Mouse (Mus musculus) midbrain, embryonic 12.5 days (tissue): ENCODE measurements around the gene Slc39a9. TPM values are rescaled to one million over a fixed set of nuclear protein-coding genes. Genes with fewer than 3 reads are reported as not detected.

Experiments used
- ATAC-seq: fragments of 200-750 bp; cut with Nextera tagmentation; 2 replicates; pipeline ENCODE4 v1.8.0; 2017; ENCODE audit warnings: low read depth, moderate TSS enrichment, moderate library complexity; ENCODE audit not compliant: low FRiP score
- H3K27ac ChIP-seq: fragments of 300-500 bp; sonication (generic); replicated peaks from 2 replicates; pipeline ENCODE4 v1.5.1; 2016; ENCODE audit warnings: mild to moderate bottlenecking
- H3K27me3 ChIP-seq: fragments of 300-500 bp; sonication (generic); 2 replicates; pipeline ENCODE4 v1.6.1; 2016; ENCODE audit warnings: mild to moderate bottlenecking
- H3K36me3 ChIP-seq: fragments of 300-500 bp; sonication (generic); 2 replicates; pipeline ENCODE4 v1.6.1; 2016
- H3K4me1 ChIP-seq: fragments of 300-500 bp; sonication (generic); 2 replicates; pipeline ENCODE4 v1.6.1; 2016
- H3K4me2 ChIP-seq: fragments of 300-500 bp; sonication (generic); replicated peaks from 2 replicates; pipeline ENCODE4 v1.6.1; 2016; ENCODE audit warnings: mild to moderate bottlenecking, moderate library complexity
- H3K4me3 ChIP-seq: fragments of 300-500 bp; sonication (generic); 2 replicates; pipeline ENCODE4 v1.5.1; 2016; ENCODE audit warnings: mild to moderate bottlenecking
- H3K9ac ChIP-seq: fragments of 300-500 bp; sonication (generic); replicated peaks from 2 replicates; pipeline ENCODE4 v1.6.1; 2016; ENCODE audit warnings: mild to moderate bottlenecking, moderate library complexity
- H3K9me3 ChIP-seq: fragments of 300-500 bp; sonication (generic); 2 replicates; pipeline ENCODE4 v1.6.1; 2016; ENCODE audit warnings: mild to moderate bottlenecking
- whole genome bisulfite sequencing: fragments of 180-500 bp; shearing (Covaris S2); methylation state at CpG from one replicate; pipeline ENCODE4 v1.1.7; 2016; 5-methylcytosine and 5-hydroxymethylcytosine counted together
- polyA plus RNA-seq: library from polyadenylated mRNA; unstranded; fragments of >200 nt; fragmentation: Nextera tagmentation; extraction: Ambion mirVana; gene quantifications from 2 replicates; pipeline ENCODE4 v1.2.1, GENCODE M21; 2016

Slc39a9 gene
- polyA plus RNA-seq = 31.6 and 32.0 TPM in 2 replicates

GRCm38 (mm10) chr12:80643693-80644505 is at the start of gene Slc39a9, which contains the start of gene Erh:
TSS of gene Slc39a9 (plus strand) at chr12:80643883.
TSS of gene Erh (minus strand) at chr12:80644341.
- peak within 1 kb of the TSS; percentile 96 for H3K4me2 ChIP-seq
- no peaks in the 10 kb centered on the region for H3K27me3 ChIP-seq
- H3K9me3 ChIP-seq = no peaks in the 10 kb centered on the region
- H3K36me3 ChIP-seq = peaks cover 30% of the 10 kb centered on the region
- under 1% methylated on average over 50 of the region's 50 CpGs for WGBS
- ATAC-seq = peak; percentile 97
- peak within 1 kb of the TSS; percentile 91 for H3K27ac ChIP-seq
- H3K9ac ChIP-seq = peak within 1 kb of the TSS; percentile 97
- H3K4me3 ChIP-seq = peak within 1 kb of the TSS; percentile 97
- H3K4me1 ChIP-seq = peaks cover 35% of the 10 kb centered on the region

DNA sequence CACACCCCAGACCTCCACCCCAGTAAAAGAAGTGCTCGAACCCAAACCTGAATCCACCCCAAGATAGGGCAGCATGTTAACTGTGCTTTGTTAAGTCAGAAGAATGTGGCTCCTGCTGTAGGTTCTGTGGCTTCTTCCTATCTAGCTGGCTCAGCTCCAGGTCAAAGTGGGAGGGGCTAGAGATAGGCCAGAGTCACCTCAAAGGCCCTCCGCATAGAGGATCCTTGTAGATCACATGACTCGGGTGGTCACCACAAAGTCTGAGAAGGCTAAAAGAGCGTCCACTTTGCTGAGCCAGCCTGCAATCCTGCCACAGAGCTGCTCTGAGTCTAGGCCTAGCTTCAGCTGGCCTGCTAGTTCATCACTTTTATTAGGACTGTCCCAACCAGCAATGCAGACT is 49.5 kb upstream of the Slc39a9 start:
- H3K9me3 ChIP-seq = no peaks in the 10 kb centered on the region
- no peaks in the 10 kb centered on the region for H3K27me3 ChIP-seq
- 87% methylated on average over 4 of the region's 4 CpGs for WGBS
- no peak overlapping the region for H3K4me3 ChIP-seq
- H3K4me1 ChIP-seq = 0 out of 2 replicates have a peak, but pooled peaks cover 2% of the 10 kb centered on the region
- no peak overlapping the region for H3K9ac ChIP-seq
- no peak for ATAC-seq
- no peak overlapping the region for H3K4me2 ChIP-seq
- peaks cover 52% of the 10 kb centered on the region for H3K36me3 ChIP-seq
- no peak overlapping the region for H3K27ac ChIP-seq

- WGBS = 94% methylated on average over 4 of the region's 4 CpGs
- no peak overlapping the region for H3K27ac ChIP-seq
- no peak overlapping the region for H3K4me2 ChIP-seq
- H3K36me3 ChIP-seq = peaks cover 53% of the 10 kb centered on the region
- H3K27me3 ChIP-seq = no peaks in the 10 kb centered on the region
- H3K9me3 ChIP-seq = no peaks in the 10 kb centered on the region
- no peak overlapping the region for H3K4me3 ChIP-seq
- no peak for ATAC-seq
- 0 out of 2 replicates have a peak, but pooled peaks cover 2% of the 10 kb centered on the region for H3K4me1 ChIP-seq
- no peak overlapping the region for H3K9ac ChIP-seq
Measured at GRCm38 (mm10) chr12:80594781-80595180, 48.9 kb upstream of the Slc39a9 start.

DNA sequence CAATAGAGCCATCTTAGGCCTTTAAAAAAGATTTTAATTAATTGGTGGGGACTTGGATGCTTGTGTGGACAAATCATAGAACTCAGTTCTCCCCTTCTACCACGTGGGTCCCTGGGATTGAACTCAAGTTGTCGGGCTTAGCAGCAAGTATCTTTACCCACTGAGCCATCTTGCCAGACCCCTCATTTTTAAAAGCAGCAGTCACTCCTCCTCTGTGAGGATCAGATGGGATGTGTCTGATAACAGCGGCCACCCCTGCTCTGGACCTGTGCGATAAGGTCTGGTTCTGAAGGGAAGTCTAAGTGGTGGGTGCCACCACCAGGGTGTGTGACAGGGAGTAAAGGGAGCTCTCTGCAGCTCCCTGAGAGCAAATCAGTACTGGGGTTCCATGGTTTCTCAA is 48.1 kb upstream of the Slc39a9 start:
- no peak for ATAC-seq
- H3K4me3 ChIP-seq = no peak overlapping the region
- no peaks in the 10 kb centered on the region for H3K9me3 ChIP-seq
- 97% methylated on average over 4 of the region's 4 CpGs for WGBS
- no peak overlapping the region for H3K9ac ChIP-seq
- 0 out of 2 replicates have a peak, but pooled peaks cover 2% of the 10 kb centered on the region for H3K4me1 ChIP-seq
- no peaks in the 10 kb centered on the region for H3K27me3 ChIP-seq
- peaks cover 51% of the 10 kb centered on the region for H3K36me3 ChIP-seq
- H3K4me2 ChIP-seq = no peak overlapping the region
- no peak overlapping the region for H3K27ac ChIP-seq

DNA sequence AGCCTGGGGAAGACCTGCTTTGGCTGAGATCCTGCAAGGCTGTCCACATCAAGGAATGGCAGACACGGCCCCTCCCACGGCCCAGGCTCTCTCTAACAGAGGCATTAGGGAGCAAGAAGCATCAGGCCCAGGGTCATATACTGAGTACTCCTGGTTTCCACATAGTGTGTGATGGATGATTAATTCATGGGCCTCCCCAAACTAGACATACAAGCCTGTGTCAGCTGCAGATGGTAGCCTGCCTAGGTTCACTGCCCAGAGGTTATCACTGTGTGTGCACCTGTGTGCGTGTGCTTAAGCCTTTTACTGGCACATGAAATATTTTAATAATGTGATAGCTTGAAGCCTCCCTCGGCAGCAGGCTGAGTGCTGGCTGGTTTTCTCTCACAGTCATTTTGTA is 47.7 kb upstream of the Slc39a9 start:
- Histone ChIP-seq H3K9ac (no peak overlapping the region), H3K36me3 (peaks cover 48% of the 10 kb centered on the region), H3K9me3 (no peaks in the 10 kb centered on the region), H3K4me3 (no peak overlapping the region), H3K4me2 (no peak overlapping the region), H3K27ac (no peak overlapping the region), H3K27me3 (no peaks in the 10 kb centered on the region), H3K4me1 (0 out of 2 replicates have a peak, but pooled peaks cover 2% of the 10 kb centered on the region)
- ATAC-seq = no peak
- 94% methylated on average over 4 of the region's 4 CpGs for WGBS

DNA sequence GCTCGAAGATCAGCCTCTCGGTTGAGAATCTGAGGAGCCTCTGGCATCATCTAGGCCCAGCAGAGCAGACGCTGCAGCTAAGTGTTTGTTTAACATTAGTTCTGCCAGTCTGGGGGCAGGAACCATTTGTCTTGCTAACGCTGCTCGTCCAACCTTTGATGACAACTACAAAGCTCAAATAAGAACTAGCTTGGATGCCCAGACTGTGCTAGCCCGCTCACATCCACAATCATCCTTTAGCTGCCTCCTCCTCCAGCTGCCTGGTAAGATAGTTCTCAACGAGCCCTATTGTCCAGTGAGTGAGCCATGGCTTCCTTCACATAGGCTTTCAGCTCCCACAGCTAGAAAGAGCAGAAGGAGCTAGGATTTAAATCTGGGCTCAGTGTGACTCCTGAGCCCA is 45.4 kb upstream of the Slc39a9 start:
- H3K9ac ChIP-seq = no peak overlapping the region
- H3K4me2 ChIP-seq = no peak overlapping the region
- 39% methylated on average over 7 of the region's 7 CpGs for WGBS
- H3K27me3 ChIP-seq = no peaks in the 10 kb centered on the region
- ATAC-seq = no peak
- no peak overlapping the region for H3K4me3 ChIP-seq
- H3K36me3 ChIP-seq = peaks cover 40% of the 10 kb centered on the region; the same call in 1 of the 2 replicates
- H3K4me1 ChIP-seq = 0 out of 2 replicates have a peak, but pooled peaks cover 2% of the 10 kb centered on the region
- H3K9me3 ChIP-seq = no peaks in the 10 kb centered on the region
- H3K27ac ChIP-seq = no peak overlapping the region

DNA sequence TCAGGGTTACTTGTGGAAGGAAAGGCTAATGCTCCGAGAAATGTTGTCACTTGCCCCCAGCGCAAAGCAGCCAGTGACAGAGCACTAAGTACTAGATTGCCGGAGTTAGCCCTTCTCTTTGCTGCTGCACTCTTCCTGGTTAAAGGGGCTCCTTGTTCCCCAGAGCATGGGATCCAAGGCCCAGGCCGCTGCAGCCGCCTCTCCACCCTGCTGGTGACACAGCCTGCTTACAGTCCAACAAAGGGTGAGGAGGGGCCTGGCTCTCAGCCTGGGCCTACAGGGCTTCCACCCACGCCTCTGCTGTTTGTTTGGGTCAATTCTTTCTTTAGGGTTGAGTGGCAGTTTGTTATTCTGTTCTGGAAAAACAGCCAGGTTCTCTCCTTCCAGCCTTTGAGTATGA is 44.9 kb upstream of the Slc39a9 start:
- 0 out of 2 replicates have a peak, but pooled peaks cover 2% of the 10 kb centered on the region for H3K4me1 ChIP-seq
- no peaks in the 10 kb centered on the region for H3K27me3 ChIP-seq
- no peak overlapping the region for H3K27ac ChIP-seq
- 46% methylated on average over 6 of the region's 6 CpGs for WGBS
- no peaks in the 10 kb centered on the region for H3K9me3 ChIP-seq
- H3K36me3 ChIP-seq = peaks cover 40% of the 10 kb centered on the region; the same call in 1 of the 2 replicates
- H3K9ac ChIP-seq = no peak overlapping the region
- H3K4me2 ChIP-seq = no peak overlapping the region
- H3K4me3 ChIP-seq = no peak overlapping the region
- ATAC-seq = no peak

GRCm38 (mm10) chr12:80601597-80602269 is 42.0 kb upstream of the Slc39a9 start:
- no peak for ATAC-seq

GRCm38 (mm10) chr12:80602432-80602831 is 41.3 kb upstream of the Slc39a9 start:
- WGBS = 94% methylated on average over 5 of the region's 5 CpGs
- no peaks in the 10 kb centered on the region for H3K27me3 ChIP-seq
- H3K4me1 ChIP-seq = 0 out of 2 replicates have a peak, but pooled peaks cover 2% of the 10 kb centered on the region
- no peak for ATAC-seq
- peaks cover 40% of the 10 kb centered on the region; the same call in 1 of the 2 replicates for H3K36me3 ChIP-seq
- no peak overlapping the region for H3K9ac ChIP-seq
- no peak overlapping the region for H3K4me2 ChIP-seq
- H3K4me3 ChIP-seq = no peak overlapping the region
- no peaks in the 10 kb centered on the region for H3K9me3 ChIP-seq
- H3K27ac ChIP-seq = no peak overlapping the region

More at GRCm38 (mm10) chr12:80601597-80602269, 42.0 kb upstream of the Slc39a9 start:
- Histone ChIP-seq H3K9me3 (no peaks in the 10 kb centered on the region), H3K36me3 (peaks cover 40% of the 10 kb centered on the region; the same call in 1 of the 2 replicates), H3K4me1 (0 out of 2 replicates have a peak, but pooled peaks cover 2% of the 10 kb centered on the region), H3K27ac (no peak overlapping the region), H3K4me2 (no peak overlapping the region), H3K27me3 (no peaks in the 10 kb centered on the region), H3K4me3 (no peak overlapping the region), H3K9ac (no peak overlapping the region)
- 89% methylated on average over 9 of the region's 9 CpGs for WGBS

- H3K27me3 ChIP-seq = no peaks in the 10 kb centered on the region
- no peaks in the 10 kb centered on the region for H3K9me3 ChIP-seq
- H3K4me1 ChIP-seq = 0 out of 2 replicates have a peak, but pooled peaks cover 2% of the 10 kb centered on the region
- H3K4me3 ChIP-seq = no peak overlapping the region
- H3K9ac ChIP-seq = no peak overlapping the region
- 88% methylated on average over 4 of the region's 4 CpGs for WGBS
- H3K27ac ChIP-seq = no peak overlapping the region
- peaks cover 32% of the 10 kb centered on the region; the same call in 1 of the 2 replicates for H3K36me3 ChIP-seq
- H3K4me2 ChIP-seq = no peak overlapping the region
- ATAC-seq = no peak
Measured at GRCm38 (mm10) chr12:80603566-80603965, 40.1 kb upstream of the Slc39a9 start.

GRCm38 (mm10) chr12:80604218-80604617 is 39.5 kb upstream of the Slc39a9 start:
- no peak overlapping the region for H3K4me3 ChIP-seq
- H3K4me2 ChIP-seq = no peak overlapping the region
- ATAC-seq = no peak
- H3K36me3 ChIP-seq = peaks cover 26% of the 10 kb centered on the region; the same call in 1 of the 2 replicates
- H3K27ac ChIP-seq = no peak overlapping the region
- H3K27me3 ChIP-seq = no peaks in the 10 kb centered on the region
- no peaks in the 10 kb centered on the region for H3K4me1 ChIP-seq
- 75% methylated on average over 2 of the region's 2 CpGs for WGBS
- no peak overlapping the region for H3K9ac ChIP-seq
- no peaks in the 10 kb centered on the region for H3K9me3 ChIP-seq

DNA sequence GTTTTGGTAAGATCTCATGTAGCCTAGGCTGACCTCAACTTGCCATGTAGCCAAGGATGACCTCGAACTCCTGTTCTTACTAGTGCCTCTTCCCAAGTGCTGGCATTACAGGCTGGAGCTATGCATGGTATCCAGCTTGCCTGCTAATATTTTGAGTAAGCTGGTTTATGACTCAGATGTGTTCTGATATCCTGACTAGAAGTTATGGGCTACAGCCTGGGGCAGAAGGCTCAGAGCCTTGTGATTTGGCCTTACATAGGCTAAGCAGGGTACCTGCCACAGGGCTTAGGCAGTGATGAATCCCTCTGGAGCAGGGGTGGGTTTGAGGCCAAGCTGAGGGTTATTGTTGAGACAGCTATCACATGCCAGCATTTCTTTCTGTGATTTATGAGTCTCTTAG is 35.1 kb upstream of the Slc39a9 start:
- no peak overlapping the region for H3K27ac ChIP-seq
- H3K4me1 ChIP-seq = no peaks in the 10 kb centered on the region
- 93% methylated on average over 1 of the region's 1 CpGs for WGBS
- no peaks in the 10 kb centered on the region for H3K27me3 ChIP-seq
- 0 out of 2 replicates have a peak, but pooled peaks cover 5% of the 10 kb centered on the region for H3K36me3 ChIP-seq
- no peak for ATAC-seq
- no peak overlapping the region for H3K4me2 ChIP-seq
- no peak overlapping the region for H3K9ac ChIP-seq
- H3K9me3 ChIP-seq = no peaks in the 10 kb centered on the region
- no peak overlapping the region for H3K4me3 ChIP-seq
